Mouse (Mus musculus) heart, adult 11 months (tissue): Measurements from ENCODE around the gene Vmn2r61.

Experiments
- DNase-seq: peaks from one replicate; pipeline ENCODE4 v3.0.0; 2022

The Vmn2r61 gene

GRCm38 (mm10) chr7:42259753-42260152 is at the start of gene Vmn2r61:
TSS of gene Vmn2r61 (plus strand) at chr7:42260053.
- no peak for DNase-seq
